Mouse (Mus musculus) testis, adult 2 months (tissue): ENCODE measurements at regions not wholly inside any gene's neighbourhood (a gene's known extent, or its start where the extent isn't known, plus 50 kb on each side); places are given as distances from the start of the nearest gene placed in this dataset.

Experiments
- H3K27ac ChIP-seq: fragments of 200-500 bp; 2 replicates; pipeline ENCODE4 v1.5.1; 2012; ENCODE audit warnings: low read depth, low read length; ENCODE audit not compliant: control insufficient read depth, insufficient read depth
- H3K27me3 ChIP-seq: fragments of 200-500 bp; 2 replicates; pipeline ENCODE4 v1.6.1; 2012; ENCODE audit warnings: mild to moderate bottlenecking, low read length, moderate library complexity; ENCODE audit not compliant: control insufficient read depth, insufficient read depth
- H3K36me3 ChIP-seq: fragments of 200-500 bp; 2 replicates; pipeline ENCODE4 v1.6.1; 2012; ENCODE audit warnings: mild to moderate bottlenecking, low read length; ENCODE audit not compliant: control insufficient read depth, insufficient read depth
- H3K4me1 ChIP-seq: fragments of 200-500 bp; 2 replicates; pipeline ENCODE4 v1.6.1; 2012; ENCODE audit warnings: low read length; ENCODE audit not compliant: control insufficient read depth, insufficient read depth
- H3K4me3 ChIP-seq: fragments of 200-500 bp; 2 replicates; pipeline ENCODE4 v1.5.1; 2012; ENCODE audit warnings: low read depth, mild to moderate bottlenecking, low read length, moderate library complexity, mixed read lengths; ENCODE audit not compliant: control insufficient read depth
- CTCF ChIP-seq: fragments of 200-500 bp; IDR thresholded peaks from 2 replicates; pipeline ENCODE4 v1.5.1; 2012; ENCODE audit warnings: low read depth, mild to moderate bottlenecking, inconsistent platforms, low read length, moderate library complexity; ENCODE audit not compliant: control insufficient read depth, insufficient read depth, insufficient replicate concordance
- POLR2A ChIP-seq: fragments of 200-500 bp; IDR thresholded peaks from 2 replicates; pipeline ENCODE4 v1.6.1; 2012; ENCODE audit warnings: low read depth, mild to moderate bottlenecking, inconsistent platforms, low read length, moderate library complexity; ENCODE audit not compliant: control insufficient read depth

- Histone ChIP-seq H3K4me3 (no peak overlapping the region), H3K27me3 (no peaks in the 10 kb centered on the region), H3K36me3 (no peaks in the 10 kb centered on the region), H3K27ac (no peak overlapping the region), H3K4me1 (no peaks in the 10 kb centered on the region)
- TF ChIP-seq CTCF (no peak), POLR2A (no peak)
These were observed 1550.2 kb upstream of the Acvr2a start for GRCm38 (mm10) chr2:47263690-47264089.

GRCm38 (mm10) chr2:47265901-47266300, 1548.0 kb upstream of the Acvr2a start:
- Histone ChIP-seq H3K36me3 (no peaks in the 10 kb centered on the region), H3K27me3 (no peaks in the 10 kb centered on the region), H3K27ac (no peak overlapping the region), H3K4me3 (no peak overlapping the region), H3K4me1 (no peaks in the 10 kb centered on the region)
- no peak for TF ChIP-seq POLR2A
- no peak for TF ChIP-seq CTCF

GRCm38 (mm10) chr2:47295546-47295945, 1518.4 kb upstream of the Acvr2a start:
- no peak for TF ChIP-seq CTCF
- no peak for TF ChIP-seq POLR2A
- H3K36me3 ChIP-seq = no peaks in the 10 kb centered on the region
- no peaks in the 10 kb centered on the region for H3K27me3 ChIP-seq
- no peak overlapping the region for H3K4me3 ChIP-seq
- no peak overlapping the region for H3K27ac ChIP-seq
- H3K4me1 ChIP-seq = no peaks in the 10 kb centered on the region

- H3K4me1 ChIP-seq = no peaks in the 10 kb centered on the region
- no peak overlapping the region for H3K27ac ChIP-seq
- H3K36me3 ChIP-seq = no peaks in the 10 kb centered on the region
- H3K4me3 ChIP-seq = no peak overlapping the region
- H3K27me3 ChIP-seq = no peaks in the 10 kb centered on the region
- TF ChIP-seq CTCF (no peak), POLR2A (no peak)
These were observed 1511.9 kb upstream of the Acvr2a start for GRCm38 (mm10) chr2:47302056-47302455.

- no peak for TF ChIP-seq CTCF
- H3K27me3 ChIP-seq = no peaks in the 10 kb centered on the region
- H3K27ac ChIP-seq = no peak overlapping the region
- H3K4me3 ChIP-seq = no peak overlapping the region
- H3K36me3 ChIP-seq = no peaks in the 10 kb centered on the region
- no peaks in the 10 kb centered on the region for H3K4me1 ChIP-seq
These were observed 1483.3 kb upstream of the Acvr2a start for GRCm38 (mm10) chr2:47330574-47330973.

GRCm38 (mm10) chr2:47334406-47335113, 1479.3 kb upstream of the Acvr2a start:
- no peak overlapping the region for H3K27ac ChIP-seq
- H3K4me3 ChIP-seq = no peak overlapping the region
- no peak for TF ChIP-seq CTCF
- H3K36me3 ChIP-seq = no peaks in the 10 kb centered on the region
- H3K27me3 ChIP-seq = no peaks in the 10 kb centered on the region
- no peaks in the 10 kb centered on the region for H3K4me1 ChIP-seq

- H3K27ac ChIP-seq = no peak overlapping the region
These were observed 1450.4 kb upstream of the Acvr2a start for GRCm38 (mm10) chr2:47363476-47363875.

More at GRCm38 (mm10) chr2:47363476-47363875, 1450.4 kb upstream of the Acvr2a start:
- H3K4me1 ChIP-seq = peaks cover 2% of the 10 kb centered on the region; the same call in 1 of the 2 replicates
- H3K27me3 ChIP-seq = no peaks in the 10 kb centered on the region
- H3K4me3 ChIP-seq = no peak overlapping the region
- H3K36me3 ChIP-seq = no peaks in the 10 kb centered on the region
- TF ChIP-seq CTCF (no peak), POLR2A (no peak)
